ENCODE assay signal across 8 mouse cellular contexts in the genomic region with DNA sequence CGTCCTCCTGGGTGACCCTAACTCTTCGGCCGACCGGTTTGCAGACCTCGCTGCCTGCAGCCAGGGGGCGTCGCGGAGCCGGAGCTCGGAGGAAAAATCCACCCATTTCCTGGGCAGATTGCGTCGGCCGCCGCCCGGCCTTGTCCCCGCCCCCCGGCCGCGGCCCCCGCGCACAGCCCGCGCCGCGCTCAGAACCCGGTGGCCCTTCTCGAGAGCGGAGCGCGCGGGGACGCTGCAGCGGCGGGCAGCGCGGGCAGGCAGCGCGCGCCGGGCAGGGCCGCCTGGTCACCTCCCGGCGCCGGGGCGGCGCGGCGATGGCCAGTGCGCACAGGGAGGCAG. TPM values are rescaled to one million over a fixed set of nuclear protein-coding genes. Genes with fewer than 3 reads are reported as not detected.
DNase-seq lines count a peak whose midpoint lies in the region; ATAC-seq lines count a peak whose summit lies in the region.

No protein-coding gene starts in this region.

- peaks cover 31% of the 10 kb centered on the region for H3K27me3 ChIP-seq in limb, embryonic 12.5 days
- no peaks in the 10 kb centered on the region for H3K27me3 ChIP-seq in midbrain, embryonic 14.5 days (ENCODE audit: control insufficient read depth, insufficient read depth, low read length)

- no peaks in the 10 kb centered on the region for H3K9me3 ChIP-seq in limb, embryonic 12.5 days
- H3K9me3 ChIP-seq in midbrain, embryonic 14.5 days (ENCODE audit: control insufficient read depth, low read length) = no peaks in the 10 kb centered on the region

- H3K4me1 ChIP-seq in limb, embryonic 12.5 days (replicated peaks) = peaks cover 20% of the 10 kb centered on the region
- peaks cover 40% of the 10 kb centered on the region for H3K4me1 ChIP-seq in midbrain, embryonic 14.5 days (ENCODE audit: control insufficient read depth, insufficient read depth, low read length)

- ATAC-seq in granulocyte monocyte progenitor cell, adult 5-6 weeks (replicated peaks; ENCODE audit: poor library complexity, severe bottlenecking) = peak; percentile 69
- ATAC-seq in limb, embryonic 12.5 days (ENCODE audit: insufficient number of reproducible peaks, insufficient read depth, low FRiP score, low TSS enrichment, low read depth) = peak; percentile 22; the same call in 1 of the 2 replicates
- peak; percentile 76 for ATAC-seq in midbrain, embryonic 14.5 days (ENCODE audit: low FRiP score, low TSS enrichment)
- ATAC-seq in inflammation-experienced regulatory T-cells, adult 6 months = no peak

- peak overlapping the region; percentile 60 for H3K4me3 ChIP-seq in limb, embryonic 12.5 days (replicated peaks)
- H3K4me3 ChIP-seq in midbrain, embryonic 14.5 days (replicated peaks; ENCODE audit: low read depth, low read length) = peak overlapping the region; percentile 59

- 1% methylated on average over 43 of the region's 49 CpGs for WGBS in limb, embryonic 12.5 days
- under 1% methylated on average over 46 of the region's 49 CpGs for WGBS in midbrain, embryonic 14.5 days

- no peak overlapping the region for H3K27ac ChIP-seq in limb, embryonic 12.5 days
- peak overlapping the region; percentile 70 for H3K27ac ChIP-seq in midbrain, embryonic 14.5 days (replicated peaks; ENCODE audit: low read depth, low read length)

- H3K9ac ChIP-seq in limb, embryonic 12.5 days (replicated peaks) = peak overlapping the region; percentile 76
- peak overlapping the region; percentile 84 for H3K9ac ChIP-seq in midbrain, embryonic 14.5 days (replicated peaks; ENCODE audit: low read length)

- peak overlapping the region; percentile 99 for H3K4me2 ChIP-seq in limb, embryonic 12.5 days
- peak overlapping the region; percentile 99 for H3K4me2 ChIP-seq in midbrain, embryonic 14.5 days (ENCODE audit: low read length)

- H3K36me3 ChIP-seq in limb, embryonic 12.5 days = 0 out of 2 replicates have a peak, but pooled peaks cover 4% of the 10 kb centered on the region
- 0 out of 2 replicates have a peak, but pooled peaks cover 9% of the 10 kb centered on the region for H3K36me3 ChIP-seq in midbrain, embryonic 14.5 days (ENCODE audit: control insufficient read depth, insufficient read depth, low read length)

- DNase-seq in adrenal gland, postnatal 25 days = peak; percentile 92
- DNase-seq in embryo, embryonic 11.5 days (ENCODE audit: low read depth, low spot score) = peak; percentile 73
- DNase-seq in kidney, adult 11 months = peak; percentile 49
- DNase-seq in midbrain, embryonic 14.5 days = peak; percentile 92
- peak; percentile 16 to 37 for DNase-seq in spleen, postnatal 14 days (ENCODE audit: low spot score in 2 of 2)

RNA-seq across cellular contexts. Expression of a gene that starts 12.6 kb away (rescaled TPM):
- 32.8 and 33.7 TPM in 2 replicates for total RNA-seq in adrenal gland, postnatal 25 days (2021)
- 1.3 and 6.3 TPM in 2 replicates for total RNA-seq in granulocyte monocyte progenitor cell, adult 5-6 weeks (2014; fragmentation: Nextera tagmentation)
- 0.56 and 0.93 TPM in 2 replicates for total RNA-seq in granulocyte monocyte progenitor cell, adult 5-6 weeks (2017)
- 15.0 and 15.5 TPM in 2 replicates for polyA plus RNA-seq in limb, embryonic 12.5 days (2016; fragmentation: Nextera tagmentation; extraction: Ambion mirVana)
- polyA plus RNA-seq in midbrain, embryonic 14.5 days (2014; fragmentation: Nextera tagmentation; extraction: Ambion mirVana) = 295 and 301 TPM in 2 replicates
- under 1 TPM in 1 of 3 experiments, not detected in 2; 0.12 TPM for polyA plus RNA-seq in inflammation-experienced regulatory T-cells, adult 6 months (2017; shearing (Covaris generic))

Comparison
In these comparisons a context has a peak if more than half of its experiments do, and no peak if none do; other contexts are left out.
1. DNase-seq: peak in every context shown above with its lines; median percentile 92 in adrenal gland, postnatal 25 days; 92 in midbrain, embryonic 14.5 days; 73 in embryo, embryonic 11.5 days; 49 in kidney, adult 11 months; 26 in spleen, postnatal 14 days.
2. RNA of a gene that starts 12.6 kb away (polyA plus RNA-seq): 295 to 301 TPM in midbrain, embryonic 14.5 days; 15.0 to 15.5 TPM in limb, embryonic 12.5 days and 0.12 TPM in inflammation-experienced regulatory T-cells, adult 6 months; every median in the first group is over 10 times any median in the second.